Mouse (Mus musculus): ENCODE measurements at regions not wholly inside any gene's neighbourhood (a gene's known extent, or its start where the extent isn't known, plus 50 kb on each side); places are given as distances from the start of the nearest gene placed in this dataset.

GRCm38 (mm10) chr1:77720859-77721258, 206.0 kb upstream of the Epha4 start:
- no peak overlapping the region for H3K4me3 ChIP-seq (replicated peaks; ENCODE audit: control insufficient read depth, low read depth, low read length)
- H3K4me1 ChIP-seq (ENCODE audit: control insufficient read depth, insufficient read depth, low read length): no peaks in the 10 kb centered on the region
- no peak overlapping the region for H3K27ac ChIP-seq (ENCODE audit: control insufficient read depth, insufficient read depth, low read depth, low read length, poor library complexity)
- TF ChIP-seq CTCF (IDR thresholded peaks at IDR 0.05; ENCODE audit: control insufficient read depth, insufficient read depth, low read length): no peak
- TF ChIP-seq POLR2A (IDR thresholded peaks at IDR 0.05; ENCODE audit: borderline replicate concordance, control insufficient read depth, low read depth, low read length): no peak
- WGBS: 68% methylated on average over 1 of the region's 1 CpGs

- Histone ChIP-seq H3K4me3 (replicated peaks; ENCODE audit: control insufficient read depth, low read depth, low read length) (no peak overlapping the region), H3K4me1 (ENCODE audit: control insufficient read depth, insufficient read depth, low read length) (no peaks in the 10 kb centered on the region), H3K27ac (ENCODE audit: control insufficient read depth, insufficient read depth, low read depth, low read length, poor library complexity) (no peak overlapping the region)
- WGBS: 76% methylated on average over 2 of the region's 2 CpGs
- TF ChIP-seq POLR2A (IDR thresholded peaks at IDR 0.05; ENCODE audit: borderline replicate concordance, control insufficient read depth, low read depth, low read length) (no peak), CTCF (IDR thresholded peaks at IDR 0.05; ENCODE audit: control insufficient read depth, insufficient read depth, low read length) (no peak)
These were observed 198.1 kb upstream of the Epha4 start for GRCm38 (mm10) chr1:77713001-77713400.

GRCm38 (mm10) chr1:77708202-77709020, 193.5 kb upstream of the Epha4 start:
- TF ChIP-seq CTCF (IDR thresholded peaks at IDR 0.05; ENCODE audit: control insufficient read depth, insufficient read depth, low read length) (no peak), POLR2A (IDR thresholded peaks at IDR 0.05; ENCODE audit: borderline replicate concordance, control insufficient read depth, low read depth, low read length) (no peak)
- H3K4me1 ChIP-seq (ENCODE audit: control insufficient read depth, insufficient read depth, low read length): no peaks in the 10 kb centered on the region
- 60% methylated on average over 14 of the region's 14 CpGs for WGBS

GRCm38 (mm10) chr1:77695228-77696018, 180.5 kb upstream of the Epha4 start:
- H3K4me1 ChIP-seq (ENCODE audit: control insufficient read depth, insufficient read depth, low read length): no peaks in the 10 kb centered on the region
- H3K4me3 ChIP-seq (replicated peaks; ENCODE audit: control insufficient read depth, low read depth, low read length): no peak overlapping the region
- TF ChIP-seq CTCF (IDR thresholded peaks at IDR 0.05; ENCODE audit: control insufficient read depth, insufficient read depth, low read length) (no peak), POLR2A (IDR thresholded peaks at IDR 0.05; ENCODE audit: borderline replicate concordance, control insufficient read depth, low read depth, low read length) (no peak)
- WGBS: 62% methylated on average over 3 of the region's 3 CpGs
- no peak overlapping the region for H3K27ac ChIP-seq (ENCODE audit: control insufficient read depth, insufficient read depth, low read depth, low read length, poor library complexity)

More at GRCm38 (mm10) chr1:77708202-77709020, 193.5 kb upstream of the Epha4 start:
- Histone ChIP-seq H3K4me3 (replicated peaks; ENCODE audit: control insufficient read depth, low read depth, low read length) (no peak overlapping the region), H3K27ac (ENCODE audit: control insufficient read depth, insufficient read depth, low read depth, low read length, poor library complexity) (no peak overlapping the region)

- TF ChIP-seq POLR2A (IDR thresholded peaks at IDR 0.05; ENCODE audit: borderline replicate concordance, control insufficient read depth, low read depth, low read length) (no peak), CTCF (IDR thresholded peaks at IDR 0.05; ENCODE audit: control insufficient read depth, insufficient read depth, low read length) (no peak)
- Histone ChIP-seq H3K4me1 (ENCODE audit: control insufficient read depth, insufficient read depth, low read length) (no peaks in the 10 kb centered on the region), H3K4me3 (replicated peaks; ENCODE audit: control insufficient read depth, low read depth, low read length) (no peak overlapping the region), H3K27ac (ENCODE audit: control insufficient read depth, insufficient read depth, low read depth, low read length, poor library complexity) (no peak overlapping the region)
- 80% methylated on average over 7 of the region's 7 CpGs for WGBS
These were observed 148.5 kb upstream of the Epha4 start for GRCm38 (mm10) chr1:77663345-77663744.

GRCm38 (mm10) chr1:77660436-77660835, 145.5 kb upstream of the Epha4 start:
- no peak overlapping the region for H3K27ac ChIP-seq (ENCODE audit: control insufficient read depth, insufficient read depth, low read depth, low read length, poor library complexity)
- TF ChIP-seq CTCF (IDR thresholded peaks at IDR 0.05; ENCODE audit: control insufficient read depth, insufficient read depth, low read length): no peak
- H3K4me3 ChIP-seq (replicated peaks; ENCODE audit: control insufficient read depth, low read depth, low read length): no peak overlapping the region
- no peaks in the 10 kb centered on the region for H3K4me1 ChIP-seq (ENCODE audit: control insufficient read depth, insufficient read depth, low read length)

- no peak for TF ChIP-seq POLR2A (IDR thresholded peaks at IDR 0.05; ENCODE audit: borderline replicate concordance, control insufficient read depth, low read depth, low read length)
- no peak for TF ChIP-seq CTCF (IDR thresholded peaks at IDR 0.05; ENCODE audit: control insufficient read depth, insufficient read depth, low read length)
- H3K4me3 ChIP-seq (replicated peaks; ENCODE audit: control insufficient read depth, low read depth, low read length): no peak overlapping the region
- H3K4me1 ChIP-seq (ENCODE audit: control insufficient read depth, insufficient read depth, low read length): no peaks in the 10 kb centered on the region
- 78% methylated on average over 3 of the region's 3 CpGs for WGBS
- no peak overlapping the region for H3K27ac ChIP-seq (ENCODE audit: control insufficient read depth, insufficient read depth, low read depth, low read length, poor library complexity)
These were observed 122.1 kb upstream of the Epha4 start for GRCm38 (mm10) chr1:77637025-77637424.

- TF ChIP-seq CTCF (IDR thresholded peaks at IDR 0.05; ENCODE audit: control insufficient read depth, insufficient read depth, low read length): no peak
- no peak for TF ChIP-seq POLR2A (IDR thresholded peaks at IDR 0.05; ENCODE audit: borderline replicate concordance, control insufficient read depth, low read depth, low read length)
- no peak overlapping the region for H3K27ac ChIP-seq (ENCODE audit: control insufficient read depth, insufficient read depth, low read depth, low read length, poor library complexity)
- no peaks in the 10 kb centered on the region for H3K4me1 ChIP-seq (ENCODE audit: control insufficient read depth, insufficient read depth, low read length)
- 57% methylated on average over 9 of the region's 9 CpGs for WGBS
- no peak overlapping the region for H3K4me3 ChIP-seq (replicated peaks; ENCODE audit: control insufficient read depth, low read depth, low read length)
These were observed 114.8 kb upstream of the Epha4 start for GRCm38 (mm10) chr1:77629496-77630281.
